Mouse (Mus musculus) erythroblast, adult 5-6 weeks (primary cell): ENCODE measurements around the gene Neurl2. TPM values are rescaled to one million over a fixed set of nuclear protein-coding genes. Genes with fewer than 3 reads are reported as not detected.
"Not testable (repeated sequence)": the region's sequence is repeated elsewhere in the genome, so short reads cannot be mapped to it uniquely, and the experiment has no call there.

Experiments used
- ATAC-seq: replicated peaks from 2 replicates; pipeline ENCODE4 v1.8.0; 2016; ENCODE audit warnings: moderate number of reproducible peaks, mild to moderate bottlenecking, moderate TSS enrichment, inconsistent platforms; ENCODE audit not compliant: poor library complexity, low FRiP score, severe bottlenecking
- total RNA-seq, 2 experiments: library from RNA; stranded (forward) in 1 of 2; stranded (reverse) in 1 of 2; fragments of 150-400 nt in 1 of 2; fragments of 200-764, 138-1000 nt in 1 of 2; gene quantifications; 2 replicates each; pipeline versions ENCODE4 v1.2.3 to v1.2.4; 2015 to 2017; ENCODE audit warnings: low replicate concordance in 2 of 2

The Neurl2 gene
- total RNA-seq (2015; ENCODE audit: low replicate concordance), result not detected in 2 replicates
- 1.4 TPM in 1 of 2 replicates, not detected in the other for total RNA-seq (2017; ENCODE audit: low replicate concordance)

DNA sequence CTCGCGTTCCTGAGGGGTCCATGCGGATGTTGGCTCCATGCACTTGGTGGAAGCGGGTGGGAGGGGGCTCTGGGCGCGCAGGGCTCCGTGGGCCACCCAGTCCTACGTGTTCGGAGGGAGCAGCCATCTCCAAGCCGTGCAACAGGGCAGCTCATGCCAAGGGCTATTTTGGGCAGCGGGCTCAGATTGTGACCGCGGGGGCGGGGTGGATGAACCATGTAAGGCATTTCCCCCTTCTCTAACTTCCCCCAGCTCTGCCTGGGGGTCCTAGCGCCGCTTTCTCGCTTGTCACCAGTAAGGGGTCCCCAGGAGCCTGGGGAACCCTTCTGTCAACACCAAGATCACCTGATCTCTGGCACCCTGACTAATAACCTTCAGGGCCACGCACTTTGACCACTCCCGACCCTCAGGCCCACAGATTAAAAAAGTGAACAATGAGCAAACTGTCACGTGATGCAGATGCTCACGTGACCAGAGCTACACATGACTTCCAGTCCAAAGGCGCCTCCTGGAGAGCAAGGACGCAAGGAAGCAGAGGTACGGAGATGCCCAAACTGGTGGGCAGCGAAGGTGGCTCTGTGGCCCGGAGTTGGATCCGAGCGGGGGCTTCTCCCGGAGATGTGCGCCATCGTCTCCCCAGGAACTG lies at the start of gene Neurl2:
TSS of gene Neurl2 (minus strand) at position 143 of the 646 bp plus-strand sequence.
- peak; percentile 74 for ATAC-seq

DNA sequence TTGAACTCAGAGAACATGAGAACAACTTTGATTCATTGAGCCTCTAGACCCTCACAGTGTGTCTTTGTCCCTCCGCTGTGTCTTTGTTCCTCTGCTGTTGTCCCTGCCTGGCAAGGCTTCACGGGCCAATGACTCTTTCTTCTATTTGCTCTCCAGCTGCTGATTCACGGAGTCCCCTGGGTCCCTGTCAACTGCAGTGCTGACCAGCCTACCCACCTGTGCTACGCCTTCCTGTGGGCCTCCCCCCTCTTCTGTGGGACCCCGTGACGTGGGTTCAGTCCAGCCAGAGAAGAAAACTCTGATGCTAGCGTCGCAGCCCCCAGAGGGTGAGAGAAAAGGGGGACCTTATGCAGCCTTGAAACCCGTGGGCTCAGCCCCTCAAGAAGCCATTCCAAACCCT lies 49.4 kb upstream of the Neurl2 start:
- ATAC-seq, result no peak

DNA sequence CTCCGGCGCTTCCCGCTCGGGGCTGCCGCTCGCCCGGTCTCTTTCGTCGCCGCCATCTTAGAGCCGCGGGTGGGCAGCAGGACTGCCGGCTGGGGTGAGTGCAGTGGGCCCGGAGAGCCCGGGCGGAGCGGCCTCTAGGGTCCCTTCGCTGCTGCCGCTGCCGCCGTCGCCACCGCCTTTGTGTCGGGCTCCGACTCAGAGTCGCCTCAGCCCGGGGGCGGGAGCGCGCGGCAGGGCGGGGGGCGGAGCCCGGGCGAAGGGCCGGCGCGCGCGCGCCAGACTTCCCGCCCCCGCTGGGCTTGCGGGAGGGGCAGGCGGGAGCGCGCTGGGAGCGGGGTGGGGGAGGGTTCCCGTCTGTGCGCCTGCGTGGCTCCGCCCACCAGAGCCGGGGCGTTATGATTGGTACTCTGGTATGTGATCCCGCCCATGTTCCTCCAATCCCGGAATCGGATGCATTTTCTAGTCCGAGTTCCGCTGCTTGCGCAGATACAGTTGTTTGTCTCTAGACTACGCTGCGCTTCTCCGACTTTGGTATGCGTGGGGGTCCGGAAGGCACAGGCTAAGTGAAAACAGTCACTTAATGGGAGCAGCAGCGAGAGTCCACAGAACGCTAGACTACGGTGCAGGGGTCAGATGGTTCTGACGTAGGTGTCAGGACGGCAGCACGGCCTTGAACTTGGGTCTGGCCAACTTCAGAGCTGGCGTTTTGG lies 46.5 kb upstream of the Neurl2 start:
- peak; percentile 86 for ATAC-seq

DNA sequence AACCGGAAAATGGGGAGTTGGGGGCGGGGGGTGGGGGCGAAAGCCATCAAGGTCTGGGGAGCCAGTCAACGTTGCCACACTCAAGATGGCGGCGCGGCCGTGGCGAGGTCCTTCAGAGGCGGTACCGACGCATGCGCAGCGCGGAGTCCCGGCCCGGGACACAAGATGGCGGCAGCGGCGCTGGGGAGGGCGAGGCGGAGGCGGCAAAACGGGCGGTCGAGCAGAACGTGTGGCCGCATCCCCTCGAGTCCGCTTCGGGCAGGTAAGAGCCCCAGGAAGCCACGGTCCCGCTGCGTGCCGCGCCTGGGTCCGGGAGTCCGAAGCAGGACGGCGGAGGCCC lies 45.9 kb upstream of the Neurl2 start, which contains the start of gene Pcif1:
TSS of gene Pcif1 (plus strand) at position 77 of the 340 bp plus-strand sequence.
- peak; percentile 58 for ATAC-seq

DNA sequence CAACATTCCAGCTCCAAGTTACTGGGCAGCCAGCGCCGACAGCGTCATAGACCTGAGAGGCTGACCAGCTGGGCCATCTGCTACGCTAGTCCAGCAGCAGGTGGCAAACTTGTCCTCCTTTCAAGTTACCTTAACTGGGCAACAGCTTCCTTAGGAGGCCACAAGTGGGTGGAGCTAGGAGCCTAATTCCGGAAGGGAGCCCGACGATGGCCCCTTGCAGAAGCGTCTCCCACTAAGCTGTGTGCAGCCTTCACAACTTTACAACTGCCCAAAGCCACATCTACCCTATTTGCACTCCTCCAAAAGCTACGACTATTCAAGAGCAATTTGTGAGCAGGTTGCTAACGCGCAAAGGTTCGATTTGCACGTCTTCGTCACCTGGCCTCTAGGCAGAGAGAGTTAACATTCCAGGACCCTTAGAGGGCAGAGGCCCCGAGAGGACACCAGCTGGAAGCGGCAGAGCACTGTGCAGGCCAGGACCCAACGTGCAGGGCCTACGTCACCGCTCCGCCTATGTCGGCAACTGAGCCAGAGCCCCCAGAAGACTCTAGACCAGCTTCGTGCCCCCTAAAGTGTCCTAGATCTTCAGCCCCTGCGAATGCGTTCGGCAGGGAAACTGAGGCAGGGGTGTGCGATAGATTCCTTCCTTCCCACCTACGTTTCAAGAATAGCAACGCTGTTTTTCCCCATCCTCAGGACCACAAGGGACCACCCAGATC lies 45.4 kb upstream of the Neurl2 start:
- peak; percentile 75 for ATAC-seq

DNA sequence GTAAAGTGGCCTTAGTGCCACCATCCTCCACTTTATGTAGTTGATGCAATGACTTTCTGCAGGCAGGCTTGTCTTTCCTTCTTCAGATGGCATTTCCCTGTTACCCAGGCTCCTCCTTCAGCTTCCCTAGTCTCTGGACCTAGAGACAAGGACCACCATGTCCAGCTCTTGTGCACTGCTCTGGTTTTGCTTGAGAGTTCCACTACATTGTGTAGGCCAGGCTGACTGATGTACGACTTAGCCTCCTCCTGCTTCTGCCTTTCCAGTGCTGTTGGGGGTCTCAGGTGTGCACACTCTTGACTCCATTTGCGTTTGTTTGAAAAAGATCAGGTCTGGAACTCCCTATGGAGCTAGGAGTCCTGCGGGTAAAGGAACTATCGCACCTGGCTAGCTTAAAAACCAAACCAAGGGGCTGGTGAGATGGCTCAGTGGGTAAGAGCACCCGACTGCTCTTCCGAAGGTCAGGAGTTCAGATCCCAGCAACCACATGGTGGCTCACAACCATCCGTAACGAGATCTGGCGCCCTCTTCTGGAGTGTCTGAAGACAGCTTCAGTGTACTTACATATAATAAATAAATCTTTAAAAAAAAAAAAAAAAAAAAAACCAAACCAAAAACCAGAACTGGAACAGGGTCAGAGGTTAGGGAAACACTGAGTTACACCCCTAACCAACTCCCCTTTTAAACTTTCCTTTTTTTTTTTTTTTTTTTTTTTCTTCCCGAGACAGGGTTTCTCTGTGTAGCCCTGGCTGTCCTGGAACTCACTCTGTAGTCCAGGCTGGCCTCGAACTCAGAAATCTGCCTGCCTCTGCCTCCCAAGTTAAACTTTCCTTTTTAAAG lies 44.3 kb upstream of the Neurl2 start:
- ATAC-seq, result not testable (repeated sequence)

DNA sequence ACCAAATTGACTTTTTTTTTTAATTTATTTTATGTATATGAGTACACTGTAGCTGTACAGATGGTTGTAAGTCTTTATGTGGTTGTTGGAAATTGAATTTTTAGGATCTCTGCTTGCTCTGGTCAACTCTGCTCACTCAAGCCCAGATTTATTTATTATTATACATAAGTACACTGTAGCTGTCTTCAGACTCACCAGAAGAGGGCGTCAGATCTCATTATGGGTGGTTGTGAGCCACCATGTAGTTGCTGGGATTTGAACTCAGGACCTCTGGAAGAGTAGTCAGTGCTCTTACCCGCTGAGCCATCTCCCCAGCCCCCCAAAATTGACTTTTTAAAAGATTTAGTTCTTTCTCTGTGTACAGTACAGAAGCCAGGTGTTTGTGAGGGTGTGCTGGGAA lies 42.4 kb upstream of the Neurl2 start:
- ATAC-seq, result not testable (repeated sequence)

DNA sequence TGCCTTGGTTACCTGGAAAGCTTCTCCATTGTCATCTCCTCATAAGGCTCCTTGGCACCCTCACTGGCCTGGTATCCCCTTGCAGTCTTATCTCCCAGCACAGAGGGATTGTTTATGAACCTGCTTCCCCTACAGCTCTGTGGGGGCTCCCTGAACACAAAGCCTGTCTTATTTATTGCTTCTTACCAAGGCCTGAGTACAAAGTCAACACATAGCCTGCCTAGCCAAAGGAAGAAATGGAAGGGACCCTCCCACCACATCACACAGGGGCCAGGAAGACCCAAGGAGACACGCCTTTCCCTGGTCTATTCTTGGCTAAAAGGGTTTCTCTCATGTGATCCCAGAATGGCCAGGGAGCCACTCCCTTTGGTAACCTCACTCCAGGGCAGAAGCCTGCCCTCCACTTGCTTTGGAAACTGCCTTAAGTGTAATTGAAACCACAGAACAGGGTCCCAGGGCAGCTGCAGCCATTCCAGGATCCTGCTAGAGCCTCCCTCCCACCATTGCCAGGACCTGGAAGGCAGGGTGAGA lies 41.0 kb upstream of the Neurl2 start:
- no peak for ATAC-seq

DNA sequence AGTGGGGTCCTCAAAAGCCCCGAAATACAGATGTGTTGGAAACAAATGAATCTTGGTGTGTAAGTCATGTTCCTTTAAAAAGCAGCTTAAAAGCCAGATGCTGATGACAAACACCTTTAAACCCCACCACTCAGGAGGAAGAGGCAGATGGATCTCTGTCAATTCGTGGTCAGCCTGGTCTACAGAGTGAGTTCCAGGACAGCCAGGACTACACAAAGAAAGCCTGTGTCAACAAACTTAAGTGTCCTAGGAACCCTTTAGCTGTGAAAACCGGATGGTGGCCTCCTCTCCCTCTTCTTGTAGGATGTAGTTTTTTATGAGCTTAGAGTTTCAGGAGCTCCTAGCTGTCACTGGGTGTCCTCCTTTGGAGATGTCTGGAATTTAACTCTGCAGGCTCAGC lies 40.4 kb upstream of the Neurl2 start:
- ATAC-seq, result no peak

DNA sequence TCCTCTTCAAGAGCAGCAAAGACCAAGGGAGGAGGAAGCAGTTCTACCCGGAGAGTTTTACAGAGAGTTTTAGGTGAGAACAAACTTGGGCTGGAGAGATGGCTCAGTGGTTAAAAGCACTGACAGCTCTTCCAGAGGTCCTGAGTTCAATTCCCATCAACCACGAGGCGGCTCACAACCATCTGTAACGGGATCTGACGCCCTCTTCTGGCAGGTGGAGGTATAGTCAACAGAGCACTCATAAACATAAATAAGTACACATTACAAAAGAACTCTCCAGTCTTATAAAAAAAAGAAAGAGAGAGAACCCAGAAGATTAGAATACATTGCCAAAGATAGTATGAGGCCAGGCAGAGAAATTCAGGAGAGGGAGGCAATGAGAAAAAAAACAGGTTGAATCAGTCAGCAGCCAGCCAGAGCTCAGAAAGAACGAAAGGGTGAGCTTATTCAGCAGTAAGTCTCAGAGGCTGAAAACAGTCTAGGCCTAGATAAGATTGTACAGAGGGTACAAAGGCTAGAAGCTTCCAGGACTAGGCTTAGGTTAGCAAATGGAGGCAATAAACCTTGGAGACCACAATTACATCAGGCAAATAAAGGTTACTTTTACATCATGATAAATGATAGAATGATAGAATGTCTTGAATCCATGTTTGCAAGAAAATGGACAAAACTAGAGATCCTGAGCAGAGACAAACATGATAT lies 38.5 kb upstream of the Neurl2 start:
- ATAC-seq, result no peak

DNA sequence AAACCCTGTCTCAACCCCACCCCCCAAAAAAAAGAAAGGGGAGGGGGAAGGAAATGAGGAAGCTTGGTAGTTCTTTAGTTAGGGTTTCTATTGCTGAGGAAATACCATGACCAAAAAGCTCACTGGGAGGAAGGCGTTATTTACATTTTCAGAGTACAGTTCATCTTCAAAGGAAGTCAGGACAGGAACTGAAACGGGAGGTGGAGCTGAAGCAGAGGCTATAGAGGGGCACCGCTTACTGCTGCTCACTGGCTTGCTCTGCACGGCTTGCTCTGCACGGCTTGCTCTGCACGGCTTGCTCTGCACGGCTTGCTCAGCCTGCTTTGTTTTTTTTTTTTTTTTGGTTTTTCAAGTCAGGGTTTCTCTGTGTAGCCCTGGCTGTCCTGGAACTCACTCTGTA lies 35.2 kb upstream of the Neurl2 start:
- no peak for ATAC-seq

DNA sequence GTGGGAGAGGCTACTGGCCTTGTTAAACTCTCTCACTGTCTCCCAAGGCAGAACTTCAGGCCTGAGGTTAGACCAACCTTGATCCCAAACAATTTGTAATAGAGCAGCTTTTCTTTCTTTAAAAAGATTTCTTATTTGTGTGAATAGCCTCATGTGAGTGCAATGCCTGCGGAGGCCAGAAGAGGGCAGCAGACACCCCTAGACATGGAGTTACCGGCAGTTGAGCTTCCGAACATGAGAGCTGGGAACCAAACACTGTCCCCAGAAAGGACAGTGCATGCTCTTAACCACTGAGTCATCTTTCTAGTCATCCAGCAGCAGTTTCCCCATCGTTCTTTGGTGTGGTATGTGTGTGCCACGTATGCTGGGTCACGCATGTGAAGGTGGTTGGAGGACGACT lies 34.3 kb upstream of the Neurl2 start:
- ATAC-seq, result peak; percentile 69

DNA sequence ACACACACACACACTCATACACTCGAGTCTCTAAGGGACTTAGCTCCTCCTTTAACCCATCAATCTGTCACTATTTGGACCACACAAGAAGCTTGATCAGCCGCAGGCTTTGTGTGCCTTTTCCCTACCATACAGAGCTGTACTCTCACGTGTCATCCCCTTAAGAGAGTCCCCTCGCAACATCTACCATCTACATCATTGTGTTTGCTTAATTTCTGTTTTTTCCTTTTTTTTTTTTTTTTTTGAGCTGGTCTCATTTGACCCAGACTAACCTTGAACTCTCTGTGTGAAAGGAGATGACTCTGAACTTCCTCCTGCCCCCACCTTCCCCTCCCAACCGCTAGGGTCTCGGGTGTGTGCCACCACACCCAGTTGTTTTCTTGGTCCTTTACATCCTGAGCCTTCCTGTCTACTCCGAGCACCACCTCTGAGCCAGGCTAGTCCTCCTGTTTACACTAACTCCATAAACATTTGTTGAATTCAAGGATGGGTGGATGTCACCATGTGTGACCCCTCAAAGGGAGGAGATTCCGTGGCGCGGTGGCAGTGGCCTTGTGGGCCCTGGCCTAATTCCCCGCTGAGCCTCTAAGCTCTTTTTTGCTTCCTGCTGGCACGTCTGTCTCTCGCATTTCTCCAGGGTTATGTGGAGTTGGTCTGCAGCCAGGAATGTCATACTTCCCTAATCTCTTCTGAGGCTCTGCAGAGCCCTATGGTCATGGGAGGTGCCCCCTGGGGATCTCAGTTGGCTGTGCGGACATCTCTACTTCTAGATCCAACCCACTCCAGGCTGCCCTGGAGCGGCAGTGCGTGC lies 33.7 kb upstream of the Neurl2 start:
- 0 out of 2 replicates have a peak, but pooled peaks have one; percentile 8 for ATAC-seq

DNA sequence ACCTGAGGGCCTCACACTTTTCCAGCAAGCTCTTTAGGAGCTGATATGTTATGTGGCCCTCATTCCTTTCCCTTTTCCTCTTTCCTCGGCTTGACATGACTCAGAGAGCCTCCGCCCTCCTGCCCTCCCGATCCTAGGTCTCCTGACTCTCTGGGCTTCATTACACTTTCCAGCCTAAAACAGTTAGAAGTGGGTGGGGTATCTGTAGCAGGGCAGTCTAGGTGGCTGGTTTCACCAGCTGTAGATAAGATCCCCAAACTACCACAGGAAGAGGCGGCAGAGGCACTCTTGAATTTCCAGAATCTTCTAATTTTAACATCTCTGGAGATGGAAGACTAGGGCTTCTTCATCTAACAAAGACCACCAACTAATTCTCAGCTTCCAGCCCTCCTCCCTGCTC lies 31.3 kb upstream of the Neurl2 start:
- no peak for ATAC-seq

DNA sequence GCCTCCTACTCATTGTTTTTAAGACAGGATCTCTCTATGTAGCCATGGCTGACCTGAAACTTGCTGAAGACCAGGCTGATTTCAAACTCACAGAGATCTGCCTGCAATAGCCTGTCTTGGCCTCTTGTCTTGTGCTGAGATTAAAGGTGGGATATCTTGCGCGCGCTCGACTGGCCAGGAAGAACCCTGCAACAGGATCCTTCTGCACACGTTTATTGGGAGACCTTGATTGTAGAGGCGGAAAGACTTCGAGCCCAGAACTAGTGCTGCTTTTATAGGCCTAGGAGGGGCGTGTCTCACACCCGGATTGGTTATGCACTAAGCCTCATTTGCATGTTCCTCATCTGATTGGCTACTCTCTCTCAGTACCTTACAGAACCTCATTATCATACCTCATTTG lies 30.2 kb upstream of the Neurl2 start:
- not testable (repeated sequence) for ATAC-seq

DNA sequence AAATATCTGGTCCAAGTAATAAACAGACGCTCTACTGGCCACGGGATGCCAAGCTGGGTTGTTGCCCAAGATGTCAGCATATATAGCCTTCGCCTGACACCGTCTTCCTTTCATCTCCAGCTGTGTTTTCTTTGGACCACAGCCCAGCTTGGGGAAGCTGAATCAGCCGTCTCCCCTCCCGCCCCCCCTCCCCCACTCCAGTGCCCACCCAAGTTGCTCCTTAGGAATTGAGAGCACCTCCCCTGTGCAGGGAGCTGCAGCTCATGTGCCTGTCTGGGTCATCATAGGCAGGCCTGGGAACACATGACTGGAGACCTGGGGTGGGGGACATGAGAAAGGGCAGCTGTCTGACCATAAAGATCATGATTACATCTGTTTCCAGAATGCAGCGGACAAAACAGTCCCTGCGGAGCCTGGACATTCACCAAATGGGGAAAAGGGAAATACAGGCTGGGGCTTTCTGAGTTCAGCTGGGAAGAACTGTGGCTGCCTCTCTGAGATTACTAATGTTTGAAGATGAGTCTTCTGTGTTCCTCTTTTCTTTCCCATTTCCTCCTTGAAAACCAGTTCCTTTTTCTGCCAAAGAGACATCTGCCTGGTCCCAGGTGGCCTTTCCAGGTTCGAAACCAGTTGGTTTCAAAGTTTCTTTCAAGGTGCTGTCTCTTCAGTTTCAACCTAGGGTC lies 29.1 kb upstream of the Neurl2 start:
- no peak for ATAC-seq

DNA sequence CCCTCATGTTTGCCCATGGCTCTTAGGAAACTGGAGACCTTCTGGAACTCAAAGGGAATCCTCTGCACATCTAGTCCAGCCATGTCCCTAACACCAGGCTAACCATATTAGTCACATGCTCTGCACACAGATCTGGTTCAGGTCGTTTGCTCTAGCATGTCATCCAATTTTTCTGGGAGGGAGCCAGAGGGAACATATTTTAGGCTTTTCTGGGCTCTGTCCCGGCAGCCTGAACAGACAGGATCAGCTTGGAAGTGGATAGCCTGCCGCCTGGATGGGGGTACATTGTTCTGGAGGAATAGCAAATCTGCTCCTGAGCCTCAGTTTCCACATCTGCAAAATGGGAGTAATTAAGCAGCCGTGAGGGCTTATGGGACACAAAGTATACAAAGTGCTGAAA lies 27.8 kb upstream of the Neurl2 start:
- no peak for ATAC-seq
